Mouse (Mus musculus) lung, embryonic 15.5 days (tissue): ENCODE results near the gene Spaca4. TPM values are rescaled to one million over a fixed set of nuclear protein-coding genes. Genes with fewer than 3 reads are reported as not detected.

Experiments
- polyA plus RNA-seq: library from polyadenylated mRNA; unstranded; fragments of >200 nt; fragmentation: Nextera tagmentation; extraction: Ambion mirVana; gene quantifications from 2 replicates; pipeline ENCODE4 v1.2.1, GENCODE M21; 2015

The Spaca4 gene
- polyA plus RNA-seq, 1 experiment from 2014 or later = not detected

Other genes starting within 250 kb of the Spaca4 start
- gene Tulp2, start 243.9 kb downstream of the Spaca4 start, polyA plus RNA-seq = 0.33 and 0.74 TPM in 2 replicates
- not detected in 2 replicates for gene Gm45808, start 239.0 kb downstream of the Spaca4 start, polyA plus RNA-seq
- gene Dhdh, start 237.0 kb downstream of the Spaca4 start, polyA plus RNA-seq = 2.8 and 3.4 TPM in 2 replicates
- gene Nucb1, start 215.4 kb downstream of the Spaca4 start, polyA plus RNA-seq = 230 and 238 TPM in 2 replicates
- gene Ppp1r15a, start 199.5 kb downstream of the Spaca4 start, polyA plus RNA-seq = 21.9 and 22.9 TPM in 2 replicates
- 2.2 and 3.3 TPM in 2 replicates for gene Plekha4, start 199.5 kb downstream of the Spaca4 start, polyA plus RNA-seq
- 1.5 and 1.7 TPM in 2 replicates for gene Hsd17b14, start 170.9 kb downstream of the Spaca4 start, polyA plus RNA-seq
- gene Bcat2, start 155.7 kb downstream of the Spaca4 start, polyA plus RNA-seq = 57.7 and 62.5 TPM in 2 replicates
- gene Fgf21, start 110.3 kb downstream of the Spaca4 start, polyA plus RNA-seq = 0.42 TPM in 1 of 2 replicates, not detected in the other
- gene Fut1, start 108.5 kb downstream of the Spaca4 start, polyA plus RNA-seq = 0.47 and 0.49 TPM in 2 replicates
- gene Izumo1, start 104.0 kb downstream of the Spaca4 start, polyA plus RNA-seq = 0.15 and 0.29 TPM in 2 replicates
- gene Rasip1, start 98.3 kb downstream of the Spaca4 start, polyA plus RNA-seq = 32.4 and 33.3 TPM in 2 replicates
- gene Mamstr, start 85.8 kb downstream of the Spaca4 start, polyA plus RNA-seq = 7.7 and 9.5 TPM in 2 replicates
- 0.57 and 0.69 TPM in 2 replicates for gene Fut2, start 59.4 kb downstream of the Spaca4 start, polyA plus RNA-seq
- 0.52 and 0.69 TPM in 2 replicates for gene Ntn5, start 41.8 kb downstream of the Spaca4 start, polyA plus RNA-seq
- gene Sec1, start 31.4 kb downstream of the Spaca4 start, polyA plus RNA-seq = 0.21 and 0.42 TPM in 2 replicates
- gene Car11, start 26.0 kb downstream of the Spaca4 start, polyA plus RNA-seq = 2.4 and 4.6 TPM in 2 replicates
- gene Dbp, start 20.7 kb downstream of the Spaca4 start, polyA plus RNA-seq = 2.7 and 3.1 TPM in 2 replicates
- gene Rpl18, start 10.4 kb downstream of the Spaca4 start, polyA plus RNA-seq = 1,016 and 1,098 TPM in 2 replicates
- gene Sphk2, start 7.8 kb downstream of the Spaca4 start, polyA plus RNA-seq = 26.4 and 26.5 TPM in 2 replicates
- 1.4 and 1.5 TPM in 2 replicates for gene Fam83e, start 4.6 kb downstream of the Spaca4 start, polyA plus RNA-seq
- 1.1 and 1.4 TPM in 2 replicates for gene Lmtk3, start 57.9 kb upstream of the Spaca4 start, polyA plus RNA-seq
- gene Sult2b1, start 58.9 kb upstream of the Spaca4 start, polyA plus RNA-seq = 6.1 and 7.8 TPM in 2 replicates
- gene Cyth2, start 88.8 kb upstream of the Spaca4 start, polyA plus RNA-seq = 115 and 122 TPM in 2 replicates
- gene Kcnj14, start 99.0 kb upstream of the Spaca4 start, polyA plus RNA-seq = 0.79 and 0.84 TPM in 2 replicates
- 67.8 and 73.6 TPM in 2 replicates for gene Grwd1, start 105.1 kb upstream of the Spaca4 start, polyA plus RNA-seq
- 64.7 and 67.4 TPM in 2 replicates for gene Kdelr1, start 147.0 kb upstream of the Spaca4 start, polyA plus RNA-seq
- gene Grin2d, start 152.6 kb upstream of the Spaca4 start, polyA plus RNA-seq = 0.50 and 0.57 TPM in 2 replicates
- 1.1 and 1.2 TPM in 2 replicates for gene Syngr4, start 170.9 kb upstream of the Spaca4 start, polyA plus RNA-seq
- 5.5 and 5.6 TPM in 2 replicates for gene Tmem143, start 171.1 kb upstream of the Spaca4 start, polyA plus RNA-seq
- gene Emp3, start 195.6 kb upstream of the Spaca4 start, polyA plus RNA-seq = 170 and 177 TPM in 2 replicates
- gene Ccdc114, start 198.3 kb upstream of the Spaca4 start, polyA plus RNA-seq = 6.1 and 6.4 TPM in 2 replicates